Mouse (Mus musculus) megakaryocyte, embryonic 14.5 days (primary cell): ENCODE measurements around the gene Pank2. TPM values are rescaled to one million over a fixed set of nuclear protein-coding genes. Genes with fewer than 3 reads are reported as not detected.
"Not testable (repeated sequence)": the region's sequence is repeated elsewhere in the genome, so short reads cannot be mapped to it uniquely, and the experiment has no call there.

Experiments used
- H3K27me3 ChIP-seq: replicated peaks from 2 replicates; pipeline ENCODE3; 2012; ENCODE audit warnings: inconsistent platforms
- H3K36me3 ChIP-seq: replicated peaks from 2 replicates; pipeline ENCODE3; 2012; ENCODE audit warnings: low read length, inconsistent platforms, mixed read lengths
- H3K4me1 ChIP-seq: 2 replicates; pipeline ENCODE4 v1.6.1; 2012; ENCODE audit warnings: inconsistent platforms
- H3K4me3 ChIP-seq: replicated peaks from 2 replicates; pipeline ENCODE3; 2012; ENCODE audit warnings: moderate library complexity, mild to moderate bottlenecking, inconsistent platforms
- H3K9me3 ChIP-seq: 2 replicates; pipeline ENCODE4 v1.6.1; 2012; ENCODE audit warnings: inconsistent platforms
- FLI1 ChIP-seq: IDR thresholded peaks from 2 replicates; pipeline ENCODE4 v1.6.1; 2012; ENCODE audit warnings: low read length, inconsistent platforms, mixed read lengths
- GATA1 ChIP-seq: IDR thresholded peaks from 3 replicates; pipeline ENCODE4 v1.6.1; 2012; ENCODE audit warnings: mixed read lengths, low read length, inconsistent platforms, borderline replicate concordance
- polyA plus RNA-seq: library from polyadenylated mRNA; stranded (reverse); fragments of >175 nt; gene quantifications from 2 replicates; pipeline ENCODE4 v1.2.3, GENCODE M21; 2012; ENCODE audit warnings: low replicate concordance; ENCODE audit not compliant: insufficient read depth

Pank2 gene
- polyA plus RNA-seq, 1 experiment: 15.6 TPM

DNA sequence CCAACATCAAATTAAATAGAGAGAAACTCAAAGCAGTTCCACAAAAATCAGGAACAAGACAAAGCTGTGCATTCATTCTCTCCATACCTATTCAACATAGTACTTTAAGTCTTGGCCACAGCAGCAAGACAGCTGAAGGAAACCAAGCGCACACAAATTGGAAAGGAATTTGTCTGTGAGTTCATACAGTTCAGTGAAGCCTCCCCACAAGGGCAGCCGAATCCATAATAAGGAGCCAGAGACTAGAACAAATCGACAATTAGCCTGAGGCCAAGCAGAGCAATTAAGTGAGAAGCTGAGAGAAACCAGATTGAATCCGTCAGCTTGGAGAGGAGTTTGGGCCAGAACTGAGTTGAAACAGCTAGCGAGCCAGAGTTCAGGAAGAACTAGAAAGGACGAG lies 57.1 kb downstream of the Pank2 start:
- peaks cover 11% of the 10 kb centered on the region for H3K36me3 ChIP-seq
- H3K4me3 ChIP-seq: no peak overlapping the region
- H3K4me1 ChIP-seq: peaks cover 58% of the 10 kb centered on the region
- 0 out of 2 replicates have a peak, but pooled peaks cover 6% of the 10 kb centered on the region for H3K9me3 ChIP-seq
- no peak for TF ChIP-seq GATA1
- no peak for TF ChIP-seq FLI1
- H3K27me3 ChIP-seq: no peaks in the 10 kb centered on the region

DNA sequence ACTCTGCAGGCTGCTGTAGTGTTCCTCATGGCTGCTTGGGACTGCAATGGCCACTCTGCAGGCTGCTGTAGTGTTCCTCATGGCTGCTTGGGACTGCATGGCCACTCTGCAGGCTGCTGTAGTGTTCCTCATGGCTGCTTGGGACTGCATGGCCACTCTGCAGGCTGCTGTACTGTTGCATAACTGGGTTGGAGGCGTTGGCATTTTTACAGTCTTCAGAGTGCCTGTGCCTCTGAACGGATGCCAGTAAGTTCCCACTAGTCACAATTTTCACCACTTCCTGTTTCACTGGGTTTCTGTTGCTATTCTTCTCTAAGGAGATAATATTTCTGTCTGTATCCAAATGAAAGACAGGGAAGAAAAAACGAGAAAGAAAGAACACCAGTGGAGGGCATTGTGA lies 58.9 kb downstream of the Pank2 start:
- peak overlapping the region; percentile 88 for H3K4me3 ChIP-seq
- H3K27me3 ChIP-seq, H3K9me3 ChIP-seq: not testable (repeated sequence)
- peaks cover 65% of the 10 kb centered on the region for H3K4me1 ChIP-seq
- H3K36me3 ChIP-seq: peaks cover 10% of the 10 kb centered on the region

DNA sequence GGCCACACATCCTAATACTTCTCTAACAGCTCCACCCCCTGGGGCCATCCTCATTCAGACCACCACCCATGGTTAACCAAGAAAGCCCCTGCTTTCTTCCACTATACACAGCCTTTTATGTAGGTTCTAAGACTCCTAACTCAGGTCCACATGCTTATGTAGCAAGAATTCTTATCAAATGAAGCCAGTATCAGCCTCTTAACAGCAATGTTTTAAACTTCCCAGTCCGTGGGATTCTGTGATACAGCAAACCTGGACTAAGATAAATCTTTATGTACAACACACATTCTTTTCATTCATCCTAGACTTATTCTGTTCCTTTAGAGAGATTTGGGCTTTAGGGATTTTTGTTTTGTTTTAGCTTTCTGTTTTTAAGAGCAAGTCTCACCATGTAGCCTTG lies 61.4 kb downstream of the Pank2 start:
- H3K27me3 ChIP-seq: no peaks in the 10 kb centered on the region
- 0 out of 2 replicates have a peak, but pooled peaks cover 3% of the 10 kb centered on the region for H3K9me3 ChIP-seq
- H3K4me3 ChIP-seq: no peak overlapping the region
- H3K4me1 ChIP-seq: peaks cover 64% of the 10 kb centered on the region
- TF ChIP-seq FLI1 (no peak), GATA1 (no peak)
- H3K36me3 ChIP-seq: peaks cover 6% of the 10 kb centered on the region

- H3K4me1 ChIP-seq: peaks cover 51% of the 10 kb centered on the region
- H3K27me3 ChIP-seq: no peaks in the 10 kb centered on the region
- H3K36me3 ChIP-seq: peaks cover 3% of the 10 kb centered on the region
- H3K4me3 ChIP-seq: no peak overlapping the region
- no peaks in the 10 kb centered on the region for H3K9me3 ChIP-seq
- TF ChIP-seq FLI1: no peak
- no peak for TF ChIP-seq GATA1
Measured at GRCm38 (mm10) chr2:131326044-131326443, 63.7 kb downstream of the Pank2 start.

DNA sequence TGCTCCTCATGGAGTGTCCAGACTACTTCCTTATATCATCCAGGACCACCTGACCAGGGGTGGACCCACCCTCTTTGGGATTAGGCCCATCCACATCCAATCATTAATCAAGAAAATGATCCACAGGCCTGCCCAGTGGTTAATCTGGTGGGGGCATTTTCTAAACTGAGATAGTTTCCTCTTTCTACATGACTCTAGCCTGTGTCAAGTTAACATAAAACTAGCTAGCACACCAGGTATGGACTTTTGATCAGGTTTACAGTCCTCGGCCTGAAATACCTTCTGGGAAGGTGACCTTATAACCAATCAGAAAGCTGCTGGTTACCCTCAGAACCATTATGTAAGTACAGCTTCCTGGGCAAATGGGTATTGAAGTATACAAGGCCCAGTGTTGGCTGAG lies 66.7 kb downstream of the Pank2 start:
- TF ChIP-seq FLI1: no peak
- no peak for TF ChIP-seq GATA1

GRCm38 (mm10) chr2:131330548-131330947 lies 68.3 kb downstream of the Pank2 start:
- Histone ChIP-seq H3K27me3 (no peaks in the 10 kb centered on the region), H3K4me3 (no peak overlapping the region), H3K4me1 (peaks cover 23% of the 10 kb centered on the region), H3K9me3 (no peaks in the 10 kb centered on the region), H3K36me3 (peaks cover 3% of the 10 kb centered on the region)
- no peak for TF ChIP-seq FLI1

More for the DNA sequence above, 66.7 kb downstream of the Pank2 start:
- no peaks in the 10 kb centered on the region for H3K27me3 ChIP-seq
- H3K9me3 ChIP-seq: no peaks in the 10 kb centered on the region
- H3K4me3 ChIP-seq: no peak overlapping the region
- peaks cover 31% of the 10 kb centered on the region for H3K4me1 ChIP-seq
- peaks cover 3% of the 10 kb centered on the region for H3K36me3 ChIP-seq

GRCm38 (mm10) chr2:131337602-131338001 lies 75.3 kb downstream of the Pank2 start:
- Histone ChIP-seq H3K4me3 (no peak overlapping the region), H3K4me1 (peaks cover 48% of the 10 kb centered on the region), H3K9me3 (peaks cover 3% of the 10 kb centered on the region; the same call in 1 of the 2 replicates), H3K36me3 (peaks cover 2% of the 10 kb centered on the region), H3K27me3 (no peaks in the 10 kb centered on the region)
- TF ChIP-seq FLI1: no peak
- TF ChIP-seq GATA1: no peak

DNA sequence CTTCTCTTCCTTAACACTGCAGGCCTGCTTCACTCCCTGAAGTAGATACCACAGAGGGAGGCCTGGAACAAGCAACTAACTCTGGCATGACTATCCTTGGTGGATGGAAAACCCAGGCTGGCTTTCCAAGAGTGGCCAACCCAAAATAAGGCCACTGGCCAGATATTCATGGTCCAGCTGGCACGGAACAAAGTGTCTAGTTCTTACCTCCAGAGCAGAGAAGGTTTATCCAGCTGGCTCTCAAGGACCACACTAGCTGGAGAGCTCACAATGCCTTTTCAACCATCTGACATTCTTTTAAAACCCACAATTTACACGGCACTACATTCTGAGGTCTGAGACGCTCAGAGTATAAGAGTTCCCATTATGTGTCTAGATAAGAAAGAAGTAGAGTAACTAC lies 82.2 kb downstream of the Pank2 start:
- no peak overlapping the region for H3K4me3 ChIP-seq
- H3K27me3 ChIP-seq: no peaks in the 10 kb centered on the region
- TF ChIP-seq GATA1: no peak
- peaks cover 3% of the 10 kb centered on the region; the same call in 1 of the 2 replicates for H3K9me3 ChIP-seq
- peaks cover 2% of the 10 kb centered on the region for H3K36me3 ChIP-seq
- peaks cover 32% of the 10 kb centered on the region for H3K4me1 ChIP-seq

GRCm38 (mm10) chr2:131345556-131345955 lies 83.3 kb downstream of the Pank2 start:
- Histone ChIP-seq H3K4me1 (peaks cover 26% of the 10 kb centered on the region), H3K4me3 (no peak overlapping the region), H3K9me3 (peaks cover 3% of the 10 kb centered on the region; the same call in 1 of the 2 replicates), H3K27me3 (no peaks in the 10 kb centered on the region), H3K36me3 (peaks cover 2% of the 10 kb centered on the region)
- TF ChIP-seq GATA1 (no peak), FLI1 (no peak)

Other genes with a start within 250 kb of the Pank2 start
- gene Gfra4, start 219.4 kb upstream of the Pank2 start, polyA plus RNA-seq: 1.3 TPM in 1 of 2 replicates, not detected in the other
- 1.9 and 6.0 TPM in 2 replicates for gene Adam33, start 198.7 kb upstream of the Pank2 start, polyA plus RNA-seq
- gene Siglec1, start 175.7 kb upstream of the Pank2 start, polyA plus RNA-seq: 7.1 and 11.8 TPM in 2 replicates
- 0.36 TPM in 1 of 2 replicates, not detected in the other for gene Hspa12b, start 135.2 kb upstream of the Pank2 start, polyA plus RNA-seq
- gene Gm11037, start 129.0 kb upstream of the Pank2 start, polyA plus RNA-seq: not detected in 2 replicates
- 322 and 610 TPM in 2 replicates for gene 1700037H04Rik, start 102.4 kb upstream of the Pank2 start, polyA plus RNA-seq
- gene Cenpb, start 82.4 kb upstream of the Pank2 start, polyA plus RNA-seq: 147 and 259 TPM in 2 replicates
- gene Cdc25b, start 75.5 kb upstream of the Pank2 start, polyA plus RNA-seq: 10.8 and 13.1 TPM in 2 replicates
- 1.5 and 1.7 TPM in 2 replicates for gene Spef1, start 75.2 kb upstream of the Pank2 start, polyA plus RNA-seq
- gene Ap5s1, start 55.4 kb upstream of the Pank2 start, polyA plus RNA-seq: 7.7 and 14.6 TPM in 2 replicates
- gene Mavs, start 28.4 kb upstream of the Pank2 start, polyA plus RNA-seq: 12.8 and 15.6 TPM in 2 replicates
- gene Rnf24, start 90.4 kb downstream of the Pank2 start, polyA plus RNA-seq: 0.15 and 7.5 TPM in 2 replicates
- gene Smox, start 229.0 kb downstream of the Pank2 start, polyA plus RNA-seq: 504 and 573 TPM in 2 replicates